Mouse (Mus musculus) forebrain, embryonic 10.5 days (tissue): ENCODE results near the gene Them4. TPM values are rescaled to one million over a fixed set of nuclear protein-coding genes. Genes with fewer than 3 reads are reported as not detected.
A peak's percentile ranks its signal among the peaks of the same experiment; 100 is the strongest.

Experiments used
- DNase-seq: peaks from one replicate; pipeline ENCODE4 v3.0.0-alpha.2; 2017; ENCODE audit warnings: low spot score; ENCODE audit errors: extremely low spot score
- H3K27ac ChIP-seq: fragments of 300-500 bp; sonication (generic); 2 replicates; pipeline ENCODE4 v1.5.1; 2016; ENCODE audit warnings: mild to moderate bottlenecking
- H3K27me3 ChIP-seq: fragments of 300-500 bp; sonication (generic); 2 replicates; pipeline ENCODE4 v1.6.1; 2016; ENCODE audit warnings: mild to moderate bottlenecking; ENCODE audit not compliant: poor library complexity, severe bottlenecking
- H3K36me3 ChIP-seq: fragments of 300-500 bp; sonication (generic); replicated peaks from 2 replicates; pipeline ENCODE4 v1.6.1; 2016; ENCODE audit warnings: mild to moderate bottlenecking, moderate library complexity
- H3K4me1 ChIP-seq: fragments of 300-500 bp; sonication (generic); 2 replicates; pipeline ENCODE4 v1.6.1; 2016
- H3K4me3 ChIP-seq: fragments of 300-500 bp; sonication (generic); 2 replicates; pipeline ENCODE4 v1.5.1; 2016; ENCODE audit warnings: mild to moderate bottlenecking, moderate library complexity
- H3K9me3 ChIP-seq: fragments of 300-500 bp; sonication (generic); 2 replicates; pipeline ENCODE4 v1.6.1; 2016; ENCODE audit warnings: mild to moderate bottlenecking, moderate library complexity
- WGBS: fragments of 180-500 bp; shearing (Covaris S2); methylation state at CpG from one replicate; pipeline ENCODE4 v1.1.7; 2016; 5-methylcytosine and 5-hydroxymethylcytosine counted together
- polyA plus RNA-seq: library from polyadenylated mRNA; unstranded; fragments of >200 nt; fragmentation: Nextera tagmentation; extraction: Ambion mirVana; gene quantifications from 2 replicates; pipeline ENCODE4 v1.2.1, GENCODE M21; 2016

Gene Them4
- polyA plus RNA-seq, 1 experiment from 2014 or later = 8.1 TPM

- H3K9me3 ChIP-seq = no peaks in the 10 kb centered on the region
- DNase-seq = no peak
- H3K36me3 ChIP-seq = no peaks in the 10 kb centered on the region
- 65% methylated on average over 1 of the region's 1 CpGs for WGBS
- H3K4me3 ChIP-seq = no peak overlapping the region
- H3K27ac ChIP-seq = no peak overlapping the region
- peaks cover 5% of the 10 kb centered on the region; the same call in 1 of the 2 replicates for H3K4me1 ChIP-seq
- H3K27me3 ChIP-seq = no peaks in the 10 kb centered on the region
Observed at GRCm38 (mm10) chr3:94342552-94342951, 32.7 kb downstream of the Them4 start.

GRCm38 (mm10) chr3:94344182-94344581 lies 34.3 kb downstream of the Them4 start:
- no peak overlapping the region for H3K4me3 ChIP-seq
- WGBS = 89% methylated on average over 2 of the region's 2 CpGs
- H3K27me3 ChIP-seq = no peaks in the 10 kb centered on the region
- no peaks in the 10 kb centered on the region for H3K36me3 ChIP-seq
- DNase-seq = no peak
- H3K27ac ChIP-seq = no peak overlapping the region
- H3K4me1 ChIP-seq = peaks cover 5% of the 10 kb centered on the region; the same call in 1 of the 2 replicates
- H3K9me3 ChIP-seq = no peaks in the 10 kb centered on the region

- Histone ChIP-seq H3K27me3 (no peaks in the 10 kb centered on the region), H3K9me3 (no peaks in the 10 kb centered on the region), H3K36me3 (no peaks in the 10 kb centered on the region), H3K4me1 (peaks cover 5% of the 10 kb centered on the region; the same call in 1 of the 2 replicates), H3K27ac (no peak overlapping the region), H3K4me3 (no peak overlapping the region)
- DNase-seq = no peak
- 68% methylated on average over 3 of the region's 3 CpGs for WGBS
Observed at GRCm38 (mm10) chr3:94344897-94345296, 35.0 kb downstream of the Them4 start.

GRCm38 (mm10) chr3:94348146-94348545 lies 38.3 kb downstream of the Them4 start:
- Histone ChIP-seq H3K9me3 (no peaks in the 10 kb centered on the region), H3K36me3 (no peaks in the 10 kb centered on the region), H3K27me3 (no peaks in the 10 kb centered on the region), H3K27ac (no peak overlapping the region), H3K4me1 (peaks cover 5% of the 10 kb centered on the region; the same call in 1 of the 2 replicates), H3K4me3 (no peak overlapping the region)
- 84% methylated on average over 2 of the region's 2 CpGs for WGBS
- no peak for DNase-seq

GRCm38 (mm10) chr3:94360812-94361211 lies 50.9 kb downstream of the Them4 start:
- no peak overlapping the region for H3K4me3 ChIP-seq
- peaks cover 45% of the 10 kb centered on the region for H3K27me3 ChIP-seq
- no peak for DNase-seq
- WGBS = 0% methylated on average over 1 of the region's 1 CpGs
- H3K27ac ChIP-seq = no peak overlapping the region
- peaks cover 5% of the 10 kb centered on the region; the same call in 1 of the 2 replicates for H3K9me3 ChIP-seq
- peaks cover 23% of the 10 kb centered on the region for H3K4me1 ChIP-seq
- no peaks in the 10 kb centered on the region for H3K36me3 ChIP-seq

GRCm38 (mm10) chr3:94362138-94362537 lies 52.2 kb downstream of the Them4 start, which contains the start of gene C2cd4d:
TSS of gene C2cd4d (plus strand) at chr3:94362438.
- Histone ChIP-seq H3K4me3 (peak within 1 kb of the TSS; percentile 57), H3K27me3 (peaks cover 54% of the 10 kb centered on the region), H3K4me1 (peaks cover 23% of the 10 kb centered on the region), H3K36me3 (no peaks in the 10 kb centered on the region), H3K27ac (peak within 1 kb of the TSS; percentile 82), H3K9me3 (peaks cover 5% of the 10 kb centered on the region; the same call in 1 of the 2 replicates)
- no peak for DNase-seq
- 20% methylated on average over 7 of the region's 7 CpGs for WGBS

GRCm38 (mm10) chr3:94363291-94364153 lies 53.6 kb downstream of the Them4 start:
- peaks cover 5% of the 10 kb centered on the region; the same call in 1 of the 2 replicates for H3K9me3 ChIP-seq
- H3K27ac ChIP-seq = peak overlapping the region; percentile 82
- H3K36me3 ChIP-seq = no peaks in the 10 kb centered on the region
- H3K4me3 ChIP-seq = peak overlapping the region; percentile 57
- DNase-seq = peak; percentile 59
- peaks cover 23% of the 10 kb centered on the region for H3K4me1 ChIP-seq
- H3K27me3 ChIP-seq = peaks cover 54% of the 10 kb centered on the region
- 6% methylated on average over 96 of the region's 97 CpGs for WGBS

GRCm38 (mm10) chr3:94364154-94364526 lies 54.3 kb downstream of the Them4 start:
- H3K4me1 ChIP-seq = peaks cover 23% of the 10 kb centered on the region
- WGBS = 6% methylated on average over 23 of the region's 23 CpGs
- peak overlapping the region; percentile 82 for H3K27ac ChIP-seq
- no peaks in the 10 kb centered on the region for H3K36me3 ChIP-seq
- H3K27me3 ChIP-seq = peaks cover 54% of the 10 kb centered on the region
- H3K9me3 ChIP-seq = peaks cover 5% of the 10 kb centered on the region; the same call in 1 of the 2 replicates
- peak overlapping the region; percentile 57 for H3K4me3 ChIP-seq
- no peak for DNase-seq

GRCm38 (mm10) chr3:94366761-94367160 lies 56.9 kb downstream of the Them4 start:
- no peak overlapping the region for H3K27ac ChIP-seq
- no peak overlapping the region for H3K4me3 ChIP-seq
- H3K9me3 ChIP-seq = peaks cover 5% of the 10 kb centered on the region; the same call in 1 of the 2 replicates
- H3K27me3 ChIP-seq = peaks cover 56% of the 10 kb centered on the region
- peak; percentile 83 for DNase-seq
- no peaks in the 10 kb centered on the region for H3K36me3 ChIP-seq
- H3K4me1 ChIP-seq = peaks cover 25% of the 10 kb centered on the region
- 21% methylated on average over 3 of the region's 3 CpGs for WGBS

- WGBS = 93% methylated on average over 6 of the region's 6 CpGs
- Histone ChIP-seq H3K27ac (no peak overlapping the region), H3K27me3 (peaks cover 56% of the 10 kb centered on the region), H3K4me1 (peaks cover 25% of the 10 kb centered on the region), H3K4me3 (no peak overlapping the region), H3K9me3 (peaks cover 5% of the 10 kb centered on the region; the same call in 1 of the 2 replicates), H3K36me3 (no peaks in the 10 kb centered on the region)
- DNase-seq = no peak
Observed at GRCm38 (mm10) chr3:94367511-94367910, 57.6 kb downstream of the Them4 start.

- Histone ChIP-seq H3K27me3 (peaks cover 56% of the 10 kb centered on the region), H3K4me3 (no peak overlapping the region), H3K27ac (no peak overlapping the region), H3K36me3 (no peaks in the 10 kb centered on the region), H3K4me1 (peaks cover 30% of the 10 kb centered on the region), H3K9me3 (no peaks in the 10 kb centered on the region; the same call in 1 of the 2 replicates)
- DNase-seq = no peak
- WGBS = 66% methylated on average over 6 of the region's 6 CpGs
Observed at GRCm38 (mm10) chr3:94368631-94369030, 58.7 kb downstream of the Them4 start.

- Histone ChIP-seq H3K9me3 (no peaks in the 10 kb centered on the region; the same call in 1 of the 2 replicates), H3K36me3 (no peaks in the 10 kb centered on the region), H3K27me3 (peaks cover 56% of the 10 kb centered on the region), H3K27ac (no peak overlapping the region), H3K4me1 (peaks cover 33% of the 10 kb centered on the region), H3K4me3 (no peak overlapping the region)
- 74% methylated on average over 2 of the region's 2 CpGs for WGBS
- DNase-seq = no peak
Observed at GRCm38 (mm10) chr3:94369709-94370108, 59.8 kb downstream of the Them4 start.

- H3K27me3 ChIP-seq = peaks cover 54% of the 10 kb centered on the region
- peak overlapping the region; percentile 60 for H3K27ac ChIP-seq
- H3K4me3 ChIP-seq = peak overlapping the region; percentile 12; the same call in 1 of the 2 replicates
- DNase-seq = no peak
- 7% methylated on average over 11 of the region's 11 CpGs for WGBS
- H3K36me3 ChIP-seq = no peaks in the 10 kb centered on the region
- H3K9me3 ChIP-seq = no peaks in the 10 kb centered on the region
- peaks cover 33% of the 10 kb centered on the region for H3K4me1 ChIP-seq
Observed at GRCm38 (mm10) chr3:94371637-94372036, 61.7 kb downstream of the Them4 start.
